Mouse (Mus musculus) kidney, postnatal 0 days (tissue): ENCODE measurements at regions not wholly inside any gene's neighbourhood (a gene's known extent, or its start where the extent isn't known, plus 50 kb on each side); places are given as distances from the start of the nearest gene placed in this dataset.

Source experiments
- ATAC-seq: fragments of 200-750 bp; cut with Nextera tagmentation; replicated peaks from 2 replicates; pipeline ENCODE4 v1.8.0; 2017; ENCODE audit warnings: low read depth, moderate number of reproducible peaks, moderate TSS enrichment, moderate library complexity; ENCODE audit not compliant: low FRiP score
- DNase-seq: peaks from one replicate; pipeline ENCODE4 v3.0.0-alpha.2; 2016; ENCODE audit warnings: low spot score
- H3K27ac ChIP-seq: fragments of 300-500 bp; sonication (generic); 2 replicates; pipeline ENCODE4 v1.5.1; 2014; ENCODE audit warnings: mild to moderate bottlenecking
- H3K27me3 ChIP-seq: fragments of 300-500 bp; sonication (generic); 2 replicates; pipeline ENCODE4 v1.6.1; 2014; ENCODE audit warnings: low read length, mixed read lengths; ENCODE audit not compliant: insufficient read depth
- H3K36me3 ChIP-seq: fragments of 300-500 bp; sonication (generic); 2 replicates; pipeline ENCODE4 v1.6.1; 2014; ENCODE audit warnings: low read length, mixed read lengths; ENCODE audit not compliant: insufficient read depth
- H3K4me1 ChIP-seq: fragments of 300-500 bp; sonication (generic); replicated peaks from 2 replicates; pipeline ENCODE4 v1.6.1; 2014; ENCODE audit warnings: antibody characterized with exemption, low read length, mixed read lengths; ENCODE audit not compliant: insufficient read depth
- H3K4me2 ChIP-seq: fragments of 300-500 bp; sonication (generic); 2 replicates; pipeline ENCODE4 v1.6.1; 2014; ENCODE audit warnings: mild to moderate bottlenecking, low read length, moderate library complexity, mixed read lengths
- H3K4me3 ChIP-seq: fragments of 300-500 bp; sonication (generic); replicated peaks from 2 replicates; pipeline ENCODE4 v1.5.1; 2014; ENCODE audit warnings: low read depth, low read length
- H3K9ac ChIP-seq: fragments of 300-500 bp; sonication (generic); 2 replicates; pipeline ENCODE4 v1.6.1; 2014; ENCODE audit warnings: low read depth, low read length
- H3K9me3 ChIP-seq: fragments of 300-500 bp; sonication (generic); replicated peaks from 2 replicates; pipeline ENCODE4 v1.6.1; 2016; ENCODE audit warnings: low read length, inconsistent platforms, mixed read lengths
- CTCF ChIP-seq: IDR thresholded peaks from 2 replicates; pipeline ENCODE4 v1.5.1; 2016; ENCODE audit warnings: antibody characterized with exemption, low read depth, mild to moderate bottlenecking, moderate library complexity
- WGBS: fragments of 180-500 bp; shearing (Covaris S2); extraction: QIAGEN DNeasy Blood & Tissue Kit; methylation state at CpG from one replicate; pipeline ENCODE4 v1.1.7; 2014; 5-methylcytosine and 5-hydroxymethylcytosine counted together

GRCm38 (mm10) chr13:119025305-119025975, 355.8 kb downstream of the Fgf10 start:
- no peaks in the 10 kb centered on the region for H3K4me1 ChIP-seq
- H3K9ac ChIP-seq = no peak overlapping the region
- DNase-seq (peak; percentile 11), ATAC-seq (no peak)
- WGBS = 60% methylated on average over 6 of the region's 6 CpGs
- H3K9me3 ChIP-seq = no peaks in the 10 kb centered on the region
- H3K27ac ChIP-seq = no peak overlapping the region
- no peak for TF ChIP-seq CTCF
- no peak overlapping the region for H3K4me2 ChIP-seq
- no peaks in the 10 kb centered on the region for H3K36me3 ChIP-seq
- no peaks in the 10 kb centered on the region for H3K27me3 ChIP-seq
- H3K4me3 ChIP-seq = no peak overlapping the region

- DNase-seq = no peak
- Histone ChIP-seq H3K4me1 (no peaks in the 10 kb centered on the region), H3K27ac (no peak overlapping the region), H3K36me3 (no peaks in the 10 kb centered on the region), H3K4me2 (no peak overlapping the region), H3K27me3 (no peaks in the 10 kb centered on the region), H3K9ac (no peak overlapping the region), H3K9me3 (no peaks in the 10 kb centered on the region), H3K4me3 (no peak overlapping the region)
- no peak for ATAC-seq
- WGBS = 91% methylated on average over 1 of the region's 1 CpGs
- TF ChIP-seq CTCF = no peak
Measured at GRCm38 (mm10) chr13:119039616-119040015, 370.0 kb downstream of the Fgf10 start.

- H3K27ac ChIP-seq = no peak overlapping the region
- 69% methylated on average over 1 of the region's 1 CpGs for WGBS
- H3K4me1 ChIP-seq = no peaks in the 10 kb centered on the region
- H3K4me2 ChIP-seq = no peak overlapping the region
- H3K9ac ChIP-seq = no peak overlapping the region
- DNase-seq (no peak), ATAC-seq (no peak)
- H3K36me3 ChIP-seq = no peaks in the 10 kb centered on the region
- TF ChIP-seq CTCF = no peak
- H3K4me3 ChIP-seq = no peak overlapping the region
- no peaks in the 10 kb centered on the region for H3K9me3 ChIP-seq
- H3K27me3 ChIP-seq = no peaks in the 10 kb centered on the region
Measured at GRCm38 (mm10) chr13:119045112-119045511, 375.5 kb downstream of the Fgf10 start.

GRCm38 (mm10) chr13:119068745-119069580, 359.4 kb upstream of the Paip1 start:
- H3K4me3 ChIP-seq = no peak overlapping the region
- H3K9ac ChIP-seq = no peak overlapping the region
- no peaks in the 10 kb centered on the region for H3K9me3 ChIP-seq
- 62% methylated on average over 6 of the region's 6 CpGs for WGBS
- H3K4me1 ChIP-seq = no peaks in the 10 kb centered on the region
- H3K36me3 ChIP-seq = no peaks in the 10 kb centered on the region
- ATAC-seq (no peak), DNase-seq (no peak)
- no peaks in the 10 kb centered on the region for H3K27me3 ChIP-seq
- no peak overlapping the region for H3K27ac ChIP-seq
- no peak overlapping the region for H3K4me2 ChIP-seq
- no peak for TF ChIP-seq CTCF

- ATAC-seq = no peak
- H3K27me3 ChIP-seq = no peaks in the 10 kb centered on the region
- no peaks in the 10 kb centered on the region for H3K9me3 ChIP-seq
- TF ChIP-seq CTCF = no peak
- H3K4me2 ChIP-seq = no peak overlapping the region
- H3K4me3 ChIP-seq = no peak overlapping the region
- H3K27ac ChIP-seq = no peak overlapping the region
- no peaks in the 10 kb centered on the region for H3K36me3 ChIP-seq
- no peak for DNase-seq
- no peaks in the 10 kb centered on the region for H3K4me1 ChIP-seq
- WGBS = 65% methylated on average over 7 of the region's 7 CpGs
- H3K9ac ChIP-seq = no peak overlapping the region
Measured at GRCm38 (mm10) chr13:119069581-119069936, 358.8 kb upstream of the Paip1 start.

GRCm38 (mm10) chr13:119079243-119079642, 349.2 kb upstream of the Paip1 start:
- Histone ChIP-seq H3K27ac (no peak overlapping the region), H3K4me3 (no peak overlapping the region), H3K9ac (no peak overlapping the region), H3K9me3 (no peaks in the 10 kb centered on the region), H3K36me3 (no peaks in the 10 kb centered on the region), H3K4me2 (no peak overlapping the region), H3K27me3 (no peaks in the 10 kb centered on the region), H3K4me1 (no peaks in the 10 kb centered on the region)
- ATAC-seq (no peak), DNase-seq (peak; percentile 53)
- 59% methylated on average over 4 of the region's 4 CpGs for WGBS
- no peak for TF ChIP-seq CTCF
